Mouse (Mus musculus) CH12.LX (cell line): ENCODE data around the gene Kmt5c. TPM values are rescaled to one million over a fixed set of nuclear protein-coding genes. Genes with fewer than 3 reads are reported as not detected.

Source experiments
- DNase-seq: peaks from one replicate; pipeline ENCODE4 v3.0.0-alpha.2; 2013; ENCODE audit errors: extremely low read depth
- H3K27ac ChIP-seq: 2 replicates; pipeline ENCODE4 v1.5.1; 2012; ENCODE audit warnings: low read depth, mild to moderate bottlenecking, control low read depth, moderate library complexity; ENCODE audit not compliant: insufficient read depth
- H3K27me3 ChIP-seq: replicated peaks from 2 replicates; pipeline ENCODE3; 2012; ENCODE audit warnings: inconsistent platforms
- H3K36me3 ChIP-seq, 2 experiments: replicated peaks in 1 of 2; 2 replicates each; pipeline versions ENCODE3 to v1.6.1; 2012; ENCODE audit warnings: inconsistent platforms in 1 of 2, low read length in 1 of 2, mild to moderate bottlenecking in 1 of 2, mixed read lengths in 1 of 2, moderate library complexity in 1 of 2; ENCODE audit not compliant: control insufficient read depth in 1 of 2, insufficient read depth in 1 of 2
- H3K4me1 ChIP-seq, 2 experiments: 2 replicates each; pipeline ENCODE4 v1.6.1; 2012; ENCODE audit warnings: inconsistent platforms in 1 of 2, moderate library complexity in 1 of 2; ENCODE audit not compliant: insufficient read depth in 2 of 2, control insufficient read depth in 1 of 2
- H3K4me2 ChIP-seq: 2 replicates; pipeline ENCODE4 v1.6.1; 2012; ENCODE audit warnings: low read depth, mild to moderate bottlenecking, control low read depth; ENCODE audit not compliant: poor library complexity, insufficient read depth, severe bottlenecking
- H3K4me3 ChIP-seq, 3 experiments: fragments of 150-350 bp in 1 of 3; sonication (generic) in 1 of 3; replicated peaks in 1 of 3; 2 replicates each; pipeline versions ENCODE3 to v1.5.1; 2011 to 2012; ENCODE audit warnings: low read depth in 2 of 3, low read length in 2 of 3, mild to moderate bottlenecking in 2 of 3, moderate library complexity in 2 of 3, control low read depth in 1 of 3, improper control_type of control experiment in 1 of 3, inconsistent platforms in 1 of 3, mixed read lengths in 1 of 3; ENCODE audit not compliant: poor library complexity in 1 of 3
- H3K79me2 ChIP-seq: replicated peaks from 2 replicates; pipeline ENCODE4 v1.6.1; 2012; ENCODE audit warnings: mild to moderate bottlenecking, moderate library complexity; ENCODE audit not compliant: control insufficient read depth, poor library complexity, insufficient read depth, severe bottlenecking; ENCODE audit errors: extremely low read depth
- H3K9ac ChIP-seq: 2 replicates; pipeline ENCODE4 v1.6.1; 2012; ENCODE audit warnings: low read depth, mild to moderate bottlenecking, control low read depth, moderate library complexity; ENCODE audit not compliant: insufficient read depth
- H3K9me3 ChIP-seq: replicated peaks from 2 replicates; pipeline ENCODE3; 2012; ENCODE audit warnings: low read length, inconsistent platforms, mixed read lengths
- BHLHE40 ChIP-seq: IDR thresholded peaks from 2 replicates; pipeline ENCODE4 v1.6.1; 2011; ENCODE audit warnings: mild to moderate bottlenecking, low read depth, low read length, improper control_type of control experiment
- E2F4 ChIP-seq: IDR thresholded peaks from 2 replicates; pipeline ENCODE4 v1.6.1; 2011; ENCODE audit warnings: low read depth, low read length, improper control_type of control experiment; ENCODE audit not compliant: insufficient replicate concordance
- ELF1 ChIP-seq: IDR thresholded peaks from 2 replicates; pipeline ENCODE4 v1.6.1; 2014; ENCODE audit warnings: low read depth, mild to moderate bottlenecking, inconsistent platforms, low read length, improper control_type of control experiment
- EP300 ChIP-seq: IDR thresholded peaks from 2 replicates; pipeline ENCODE4 v1.6.1; 2011; ENCODE audit warnings: low read length, improper control_type of control experiment
- GABPA ChIP-seq: IDR thresholded peaks from 2 replicates; pipeline ENCODE4 v1.6.1; 2012; ENCODE audit warnings: low read depth, low read length, improper control_type of control experiment, inconsistent platforms; ENCODE audit not compliant: insufficient replicate concordance
- JUN ChIP-seq: IDR thresholded peaks from 2 replicates; pipeline ENCODE4 v1.6.1; 2011; ENCODE audit warnings: low read depth, mild to moderate bottlenecking, low read length, improper control_type of control experiment, moderate library complexity; ENCODE audit not compliant: insufficient read depth
- JUND ChIP-seq: conservative IDR thresholded peaks from 2 replicates; pipeline ENCODE4 v1.6.1; 2011; ENCODE audit warnings: low read depth, low read length, improper control_type of control experiment
- MAFK ChIP-seq: IDR thresholded peaks from 2 replicates; pipeline ENCODE4 v1.6.1; 2011; ENCODE audit warnings: low read length, improper control_type of control experiment; ENCODE audit not compliant: insufficient replicate concordance
- MAZ ChIP-seq: IDR thresholded peaks from 2 replicates; pipeline ENCODE4 v1.6.1; 2012; ENCODE audit warnings: low read depth, mild to moderate bottlenecking, inconsistent platforms, low read length, improper control_type of control experiment, moderate library complexity
- MYC ChIP-seq: IDR thresholded peaks from 2 replicates; pipeline ENCODE4 v1.6.1; 2011; ENCODE audit warnings: low read depth, mild to moderate bottlenecking, improper control_type of control experiment, low read length
- POLR2A ChIP-seq: IDR thresholded peaks from 2 replicates; pipeline ENCODE4 v1.6.1; 2011; ENCODE audit warnings: low read depth, mild to moderate bottlenecking, improper control_type of control experiment, low read length
- POLR2AphosphoS2 ChIP-seq: IDR thresholded peaks from 2 replicates; pipeline ENCODE4 v1.6.1; 2011; ENCODE audit warnings: low read depth, low read length, improper control_type of control experiment
- RAD21 ChIP-seq: IDR thresholded peaks from 2 replicates; pipeline ENCODE4 v1.6.1; 2011; ENCODE audit warnings: low read depth, mild to moderate bottlenecking, low read length, improper control_type of control experiment, moderate library complexity
- RCOR1 ChIP-seq: conservative IDR thresholded peaks from 2 replicates; pipeline ENCODE4 v1.6.1; 2012; ENCODE audit warnings: low read depth, mild to moderate bottlenecking, inconsistent platforms, low read length, improper control_type of control experiment
- SIN3A ChIP-seq: IDR thresholded peaks from 2 replicates; pipeline ENCODE4 v1.6.1; 2012; ENCODE audit warnings: low read length, improper control_type of control experiment, inconsistent platforms
- TBP ChIP-seq: conservative IDR thresholded peaks from 2 replicates; pipeline ENCODE4 v1.6.1; 2011; ENCODE audit warnings: low read depth, low read length, improper control_type of control experiment
- TCF12 ChIP-seq: IDR thresholded peaks from 2 replicates; pipeline ENCODE4 v1.6.1; 2014; ENCODE audit warnings: low read depth, mild to moderate bottlenecking, inconsistent platforms, low read length, improper control_type of control experiment
- UBTF ChIP-seq: IDR thresholded peaks from 2 replicates; pipeline ENCODE4 v1.6.1; 2012; ENCODE audit warnings: low read depth, mild to moderate bottlenecking, inconsistent platforms, low read length, improper control_type of control experiment, moderate library complexity
- USF1 ChIP-seq: IDR thresholded peaks from 2 replicates; pipeline ENCODE4 v1.6.1; 2014; ENCODE audit warnings: low read depth, mild to moderate bottlenecking, inconsistent platforms, low read length, improper control_type of control experiment
- ZC3H11A ChIP-seq: IDR thresholded peaks from 2 replicates; pipeline ENCODE4 v1.6.1; 2012; ENCODE audit warnings: low read depth, mild to moderate bottlenecking, inconsistent platforms, low read length, improper control_type of control experiment
- ZMIZ1 ChIP-seq: IDR thresholded peaks from 2 replicates; pipeline ENCODE4 v1.6.1; 2012; ENCODE audit warnings: low read depth, mild to moderate bottlenecking, inconsistent platforms, low read length, improper control_type of control experiment
- dilution Hi-C: fragments of 300-500 bp; cut with MboI; formaldehyde crosslinking; loops from 2 replicates; pipeline ENCODE4 v1.14.3; 2020; ENCODE audit warnings: low sequenced_read_pairs; ENCODE audit not compliant: extremely low pct_unique_long_range_greater_than_20kb, extremely low pct_ligation_motif_present
- in situ Hi-C: fragments of 300-500 bp; cut with MboI; formaldehyde crosslinking; loops from 3 replicates; pipeline ENCODE4 v1.14.3; 2019; ENCODE audit warnings: low sequenced_read_pairs, low pct_ligation_motif_present, low pct_unique_long_range_greater_than_20kb, mixed read lengths
- polyA plus RNA-seq: library from polyadenylated mRNA; unstranded; fragments of >175 nt; gene quantifications from 2 replicates; pipeline ENCODE4 v1.2.1, GENCODE M21; 2012; ENCODE audit warnings: low read depth; ENCODE audit not compliant: insufficient read length
- total RNA-seq, 2 experiments: library from RNA; depleted of rRNA; stranded (reverse); fragments of 300-350 nt in 1 of 2; fragments of >200 nt in 1 of 2; gene quantifications; 2 replicates each; pipeline ENCODE4 v1.2.3; 2012 to 2014

The Kmt5c gene
- total and polyA plus RNA-seq, 3 experiments, result 41.2 to 46.7 (median 41.3) TPM

DNA sequence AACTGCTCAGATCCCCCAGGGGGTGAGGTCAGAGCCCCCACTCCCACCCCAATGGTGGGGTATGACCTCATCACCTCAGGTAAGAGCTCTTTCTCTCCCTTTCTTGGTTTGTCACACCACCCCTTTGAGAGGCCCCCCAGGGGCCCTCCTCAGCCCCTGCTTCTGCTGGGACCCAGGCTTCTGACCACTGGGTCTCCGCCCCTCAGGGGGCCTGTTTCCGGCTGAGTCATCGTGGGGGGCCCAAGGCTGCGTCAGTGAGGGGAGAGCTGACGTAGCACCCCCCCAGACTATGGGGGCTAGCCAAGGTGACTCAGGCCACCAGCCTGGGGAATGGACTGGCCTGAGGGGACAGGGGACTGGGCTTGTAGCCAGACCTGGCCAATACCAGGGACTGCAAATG lies 40.0 kb downstream of the Kmt5c start:
- no peaks in the 10 kb centered on the region for H3K79me2 ChIP-seq
- H3K9me3 ChIP-seq, result no peaks in the 10 kb centered on the region
- no peak overlapping the region for H3K27ac ChIP-seq
- H3K4me3 ChIP-seq, result no peak overlapping the region
- in situ Hi-C loops (loop anchor here (5.0 to 10.0 kb wide), 3 partner anchors 33 to 155 kb away; no protein-coding TSS in a partner anchor), dilution Hi-C loops (no loop called here)
- TF ChIP-seq JUN, result no peak
- TF ChIP-seq EP300, result no peak
- TF ChIP-seq ZC3H11A, result no peak
- TF ChIP-seq RAD21, result no peak
- no peak for TF ChIP-seq POLR2A
- no peak for TF ChIP-seq MYC
- TF ChIP-seq RCOR1, result no peak
- no peak for TF ChIP-seq BHLHE40
- H3K9ac ChIP-seq, result no peak overlapping the region
- H3K4me2 ChIP-seq, result no peak overlapping the region
- H3K27me3 ChIP-seq, result peaks cover 23% of the 10 kb centered on the region
- no peak for DNase-seq
- H3K36me3 ChIP-seq, result peaks cover 2 to 17% of the 10 kb centered on the region in 2 experiments
- H3K4me1 ChIP-seq, result peaks cover 9 to 29% of the 10 kb centered on the region in 2 experiments

DNA sequence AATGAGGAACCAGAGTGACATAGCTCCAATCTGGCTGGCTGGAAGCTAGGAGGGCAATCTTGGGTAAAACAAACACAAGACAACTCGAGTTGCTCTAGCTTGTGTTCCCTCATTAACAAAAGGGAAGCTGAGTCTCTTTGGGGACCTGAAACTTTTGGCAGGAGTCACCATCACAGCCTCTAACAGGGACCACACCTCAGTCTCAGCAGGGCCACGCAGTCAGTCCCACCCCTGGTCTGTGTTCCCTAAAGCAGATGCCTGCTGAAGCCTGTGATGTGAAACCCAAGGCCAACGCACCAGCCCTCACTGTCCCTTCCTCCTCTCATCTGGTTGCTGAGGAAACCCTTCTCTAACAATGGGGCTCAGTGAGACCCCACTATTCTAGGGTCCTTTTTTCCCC lies 42.2 kb downstream of the Kmt5c start:
- H3K27ac ChIP-seq, result no peak overlapping the region
- no peaks in the 10 kb centered on the region for H3K79me2 ChIP-seq
- H3K27me3 ChIP-seq, result peaks cover 7% of the 10 kb centered on the region
- no peak overlapping the region for H3K4me2 ChIP-seq
- TF ChIP-seq ZMIZ1 (no peak), RCOR1 (no peak), ELF1 (no peak), MAZ (no peak), SIN3A (no peak), JUND (no peak), ZC3H11A (no peak), UBTF (no peak), POLR2AphosphoS2 (no peak), TBP (no peak), JUN (no peak), TCF12 (no peak), MAFK (no peak), POLR2A (no peak), GABPA (no peak), E2F4 (no peak), RAD21 (no peak), USF1 (no peak), EP300 (no peak)
- TF ChIP-seq, all 38 proteins: peak for 0
- Histone ChIP-seq H3K9ac (no peak overlapping the region), H3K36me3 (peaks cover 4 to 22% of the 10 kb centered on the region in 2 experiments), H3K4me3 (no peak overlapping the region), H3K4me1 (peaks cover 9 to 30% of the 10 kb centered on the region in 2 experiments), H3K9me3 (no peaks in the 10 kb centered on the region)
- dilution Hi-C loops, result no loop called here
- no peak for DNase-seq
- in situ Hi-C loops, result loop anchor here (5.0 to 10.0 kb wide), 3 partner anchors 35 to 157 kb away; no protein-coding TSS in a partner anchor
